Mouse (Mus musculus): ENCODE data around the gene Eefsec. TPM values are rescaled to one million over a fixed set of nuclear protein-coding genes. Genes with fewer than 3 reads are reported as not detected.

Eefsec gene
- polyA plus RNA-seq, 1 experiment from 2014 or later, result 22.8 TPM

DNA sequence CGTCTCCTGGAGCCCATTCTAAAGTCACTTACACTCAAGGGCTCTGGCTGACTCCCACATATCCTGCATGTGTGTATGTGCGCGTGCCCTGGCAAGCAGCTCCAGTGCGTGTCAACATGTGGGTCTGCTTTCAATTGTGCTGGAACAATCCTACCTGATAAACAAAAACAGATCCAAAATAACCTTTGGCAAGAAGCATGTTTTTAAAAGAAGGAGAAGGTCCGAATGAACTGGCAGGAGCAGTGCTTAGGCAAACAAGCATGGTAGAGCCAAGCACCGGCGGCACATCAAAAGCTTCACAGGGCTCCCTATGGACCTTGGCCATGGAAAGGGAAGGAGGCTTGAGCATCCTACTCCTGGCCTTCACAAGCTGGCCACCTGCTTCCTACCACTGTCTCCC lies 105.6 kb downstream of the Eefsec start:
- Histone ChIP-seq H3K27ac (no peak overlapping the region), H3K27me3 (no peaks in the 10 kb centered on the region), H3K4me2 (no peak overlapping the region), H3K9me3 (replicated peaks) (no peaks in the 10 kb centered on the region), H3K4me1 (replicated peaks) (no peaks in the 10 kb centered on the region), H3K9ac (no peak overlapping the region), H3K4me3 (replicated peaks) (no peak overlapping the region), H3K36me3 (no peaks in the 10 kb centered on the region; the same call in 1 of the 2 replicates)
- 81% methylated on average over 7 of the region's 7 CpGs for WGBS (ENCODE audit: insufficient replicate concordance)
- ATAC-seq (ENCODE audit: low read depth) (no peak), DNase-seq (no peak)

GRCm38 (mm10) chr6:88329336-88329735 lies 117.0 kb downstream of the Eefsec start:
- ATAC-seq (ENCODE audit: low read depth), result no peak

GRCm38 (mm10) chr6:88321879-88322278 lies 124.5 kb downstream of the Eefsec start:
- H3K27ac ChIP-seq, result no peak overlapping the region
- H3K9me3 ChIP-seq (replicated peaks), result no peaks in the 10 kb centered on the region; the same call in 1 of the 2 replicates
- WGBS (ENCODE audit: insufficient replicate concordance), result 62% methylated on average over 7 of the region's 7 CpGs
- no peak overlapping the region for H3K4me3 ChIP-seq (replicated peaks)
- peaks cover 15% of the 10 kb centered on the region for H3K4me1 ChIP-seq (replicated peaks)
- DNase-seq, result no peak
- H3K27me3 ChIP-seq, result no peaks in the 10 kb centered on the region
- H3K36me3 ChIP-seq, result 0 out of 2 replicates have a peak, but pooled peaks cover 3% of the 10 kb centered on the region
- H3K9ac ChIP-seq, result no peak overlapping the region
- no peak for ATAC-seq (ENCODE audit: low read depth)
- no peak overlapping the region for H3K4me2 ChIP-seq

More at GRCm38 (mm10) chr6:88329336-88329735, 117.0 kb downstream of the Eefsec start:
- H3K4me2 ChIP-seq, result no peak overlapping the region
- no peak overlapping the region for H3K27ac ChIP-seq
- no peak overlapping the region for H3K9ac ChIP-seq
- no peaks in the 10 kb centered on the region for H3K27me3 ChIP-seq
- H3K36me3 ChIP-seq, result no peaks in the 10 kb centered on the region
- H3K4me1 ChIP-seq (replicated peaks), result 0 out of 2 replicates have a peak, but pooled peaks cover 4% of the 10 kb centered on the region
- no peak overlapping the region for H3K4me3 ChIP-seq (replicated peaks)
- DNase-seq, result no peak
- peaks cover 3% of the 10 kb centered on the region; the same call in 1 of the 2 replicates for H3K9me3 ChIP-seq (replicated peaks)

- Histone ChIP-seq H3K9me3 (replicated peaks) (no peaks in the 10 kb centered on the region), H3K9ac (no peak overlapping the region), H3K27me3 (no peaks in the 10 kb centered on the region), H3K4me1 (replicated peaks) (peaks cover 15% of the 10 kb centered on the region), H3K4me3 (replicated peaks) (no peak overlapping the region), H3K4me2 (no peak overlapping the region), H3K36me3 (0 out of 2 replicates have a peak, but pooled peaks cover 3% of the 10 kb centered on the region), H3K27ac (no peak overlapping the region)
- 70% methylated on average over 5 of the region's 5 CpGs for WGBS (ENCODE audit: insufficient replicate concordance)
- no peak for DNase-seq
- no peak for ATAC-seq (ENCODE audit: low read depth)
These were observed 125.1 kb downstream of the Eefsec start for GRCm38 (mm10) chr6:88321253-88321652.

DNA sequence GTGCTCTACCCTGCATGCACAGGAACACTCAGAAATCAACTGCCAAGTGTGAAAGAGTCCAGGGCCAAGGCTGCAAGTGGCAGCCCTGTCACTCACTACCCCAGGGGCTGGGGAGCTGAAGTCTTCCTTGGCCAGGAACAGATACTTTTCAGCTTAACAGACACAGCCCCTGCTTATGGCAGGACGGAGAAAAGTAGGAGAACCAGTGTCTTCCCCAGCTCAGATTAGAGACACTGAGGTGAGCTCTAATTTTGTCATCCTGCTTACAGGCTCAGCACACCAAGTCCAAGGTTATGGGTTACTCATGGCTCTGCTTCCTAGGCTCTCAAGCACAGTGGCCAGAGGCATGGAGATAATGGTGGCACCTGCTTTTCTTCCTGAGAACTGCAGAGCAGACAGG lies 126.6 kb downstream of the Eefsec start:
- Histone ChIP-seq H3K4me2 (no peak overlapping the region), H3K36me3 (0 out of 2 replicates have a peak, but pooled peaks cover 3% of the 10 kb centered on the region), H3K4me3 (replicated peaks) (no peak overlapping the region), H3K27me3 (no peaks in the 10 kb centered on the region), H3K4me1 (replicated peaks) (peaks cover 15% of the 10 kb centered on the region), H3K9me3 (replicated peaks) (no peaks in the 10 kb centered on the region), H3K27ac (no peak overlapping the region), H3K9ac (no peak overlapping the region)
- DNase-seq (no peak), ATAC-seq (ENCODE audit: low read depth) (no peak)
- 65% methylated on average over 1 of the region's 1 CpGs for WGBS (ENCODE audit: insufficient replicate concordance)

DNA sequence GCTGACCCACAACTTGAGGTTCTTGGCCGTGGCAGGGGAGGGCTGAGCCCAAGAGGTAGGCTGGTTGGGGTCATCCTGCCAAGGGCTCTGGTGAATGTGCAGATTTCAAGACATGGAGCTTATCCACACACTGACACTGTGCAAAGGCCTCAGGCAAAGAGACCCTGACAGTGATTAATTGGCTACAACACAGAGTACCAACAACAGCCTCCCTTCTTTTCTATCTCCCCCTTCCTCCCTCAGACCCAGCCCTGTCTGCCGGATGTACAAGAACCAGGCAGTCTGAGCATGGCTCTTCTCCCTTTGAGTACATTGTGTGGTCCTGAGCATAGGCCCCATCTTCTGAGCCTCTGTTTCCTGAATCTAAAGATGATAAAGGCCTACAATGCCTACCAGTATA lies 131.0 kb downstream of the Eefsec start:
- DNase-seq (no peak), ATAC-seq (ENCODE audit: low read depth) (no peak)
- WGBS (ENCODE audit: insufficient replicate concordance), result 60% methylated on average over 2 of the region's 2 CpGs
- H3K27ac ChIP-seq, result no peak overlapping the region
- H3K27me3 ChIP-seq, result no peaks in the 10 kb centered on the region
- H3K9me3 ChIP-seq (replicated peaks), result no peaks in the 10 kb centered on the region
- no peak overlapping the region for H3K4me3 ChIP-seq (replicated peaks)
- 0 out of 2 replicates have a peak, but pooled peaks cover 7% of the 10 kb centered on the region for H3K36me3 ChIP-seq
- H3K4me2 ChIP-seq, result no peak overlapping the region
- H3K9ac ChIP-seq, result no peak overlapping the region
- peaks cover 7% of the 10 kb centered on the region for H3K4me1 ChIP-seq (replicated peaks)

DNA sequence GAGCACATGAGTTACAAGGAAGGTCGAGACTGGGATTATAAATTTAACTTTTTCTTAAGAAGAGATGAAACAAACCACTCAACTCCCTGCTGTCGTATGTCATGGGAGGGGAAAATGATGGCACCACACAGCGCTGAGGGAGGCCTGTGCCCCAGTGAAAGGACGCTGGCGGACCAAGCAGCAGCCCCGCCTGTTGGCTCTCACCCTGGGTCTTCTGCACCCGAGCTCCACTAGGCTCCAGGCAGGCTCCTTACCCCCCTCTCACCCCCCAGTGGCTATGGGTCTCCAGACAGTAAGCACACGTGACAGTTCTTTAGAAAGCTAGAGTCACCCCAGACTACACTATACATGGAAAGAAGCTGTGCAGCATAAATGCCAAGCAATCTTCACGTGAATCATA lies 132.4 kb downstream of the Eefsec start:
- H3K4me3 ChIP-seq (replicated peaks), result no peak overlapping the region
- H3K9ac ChIP-seq, result no peak overlapping the region
- no peak overlapping the region for H3K4me2 ChIP-seq
- H3K9me3 ChIP-seq (replicated peaks), result no peaks in the 10 kb centered on the region
- DNase-seq, result no peak
- 0 out of 2 replicates have a peak, but pooled peaks cover 4% of the 10 kb centered on the region for H3K36me3 ChIP-seq
- 77% methylated on average over 9 of the region's 9 CpGs for WGBS (ENCODE audit: insufficient replicate concordance)
- no peaks in the 10 kb centered on the region for H3K27me3 ChIP-seq
- no peak for ATAC-seq (ENCODE audit: low read depth)
- H3K27ac ChIP-seq, result no peak overlapping the region
- no peaks in the 10 kb centered on the region; the same call in 1 of the 2 replicates for H3K4me1 ChIP-seq (replicated peaks)

GRCm38 (mm10) chr6:88311593-88311992 lies 134.7 kb downstream of the Eefsec start:
- H3K27me3 ChIP-seq, result no peaks in the 10 kb centered on the region
- H3K9me3 ChIP-seq (replicated peaks), result no peaks in the 10 kb centered on the region
- no peak overlapping the region for H3K4me2 ChIP-seq
- H3K36me3 ChIP-seq, result 0 out of 2 replicates have a peak, but pooled peaks cover 4% of the 10 kb centered on the region
- WGBS (ENCODE audit: insufficient replicate concordance), result 80% methylated on average over 10 of the region's 10 CpGs
- H3K4me1 ChIP-seq (replicated peaks), result 0 out of 2 replicates have a peak, but pooled peaks cover under 1% of the 10 kb centered on the region
- ATAC-seq (ENCODE audit: low read depth) (no peak), DNase-seq (no peak)
- H3K27ac ChIP-seq, result no peak overlapping the region
- no peak overlapping the region for H3K4me3 ChIP-seq (replicated peaks)
- no peak overlapping the region for H3K9ac ChIP-seq

- no peaks in the 10 kb centered on the region for H3K9me3 ChIP-seq (replicated peaks)
- H3K4me2 ChIP-seq, result no peak overlapping the region
- H3K4me1 ChIP-seq (replicated peaks), result 0 out of 2 replicates have a peak, but pooled peaks cover 5% of the 10 kb centered on the region
- DNase-seq (no peak), ATAC-seq (ENCODE audit: low read depth) (no peak)
- H3K36me3 ChIP-seq, result no peaks in the 10 kb centered on the region
- WGBS (ENCODE audit: insufficient replicate concordance), result 76% methylated on average over 4 of the region's 4 CpGs
- H3K27ac ChIP-seq, result no peak overlapping the region
- no peak overlapping the region for H3K9ac ChIP-seq
- H3K27me3 ChIP-seq, result no peaks in the 10 kb centered on the region
- no peak overlapping the region for H3K4me3 ChIP-seq (replicated peaks)
These were observed 140.1 kb downstream of the Eefsec start for GRCm38 (mm10) chr6:88306100-88306746.

DNA sequence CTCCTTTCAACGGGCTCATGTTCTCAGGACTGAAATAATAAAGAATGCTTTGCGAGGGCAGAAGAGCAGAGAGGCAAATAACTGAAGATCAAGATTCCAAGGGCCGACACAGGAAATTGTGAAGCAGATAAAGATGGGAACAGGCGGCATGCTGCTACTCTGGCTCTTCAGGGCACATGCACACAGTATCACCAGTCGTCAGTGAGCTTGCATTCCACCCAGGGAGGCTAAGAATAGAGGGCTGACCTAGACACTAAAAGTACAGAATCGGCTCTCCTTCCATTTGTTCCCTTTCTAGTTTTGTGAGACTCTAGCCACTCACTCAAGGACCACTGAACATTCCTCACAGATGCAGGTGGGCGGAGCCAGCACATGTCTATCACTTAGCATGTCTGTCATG lies 145.1 kb downstream of the Eefsec start:
- Histone ChIP-seq H3K4me2 (no peak overlapping the region), H3K36me3 (peaks cover 8% of the 10 kb centered on the region), H3K27me3 (0 out of 2 replicates have a peak, but pooled peaks cover 2% of the 10 kb centered on the region), H3K9me3 (replicated peaks) (no peaks in the 10 kb centered on the region), H3K4me3 (replicated peaks) (no peak overlapping the region), H3K4me1 (replicated peaks) (peaks cover 15% of the 10 kb centered on the region), H3K27ac (no peak overlapping the region), H3K9ac (no peak overlapping the region)
- ATAC-seq (ENCODE audit: low read depth) (no peak), DNase-seq (no peak)
- WGBS (ENCODE audit: insufficient replicate concordance), result 60% methylated on average over 7 of the region's 7 CpGs

- WGBS (ENCODE audit: insufficient replicate concordance), result 70% methylated on average over 2 of the region's 2 CpGs
- H3K9ac ChIP-seq, result no peak overlapping the region
- no peak overlapping the region for H3K4me2 ChIP-seq
- peaks cover 9% of the 10 kb centered on the region for H3K36me3 ChIP-seq
- peaks cover 15% of the 10 kb centered on the region for H3K4me1 ChIP-seq (replicated peaks)
- DNase-seq, result no peak
- no peak overlapping the region for H3K27ac ChIP-seq
- peak; percentile 45; the same call in 1 of the 2 replicates for ATAC-seq (ENCODE audit: low read depth)
- no peaks in the 10 kb centered on the region for H3K9me3 ChIP-seq (replicated peaks)
- 0 out of 2 replicates have a peak, but pooled peaks cover 2% of the 10 kb centered on the region for H3K27me3 ChIP-seq
- H3K4me3 ChIP-seq (replicated peaks), result no peak overlapping the region
These were observed 146.8 kb downstream of the Eefsec start for GRCm38 (mm10) chr6:88299491-88299890.
